Mouse (Mus musculus) CH12.LX (cell line): ENCODE measurements around the gene Ndufa11. TPM values are rescaled to one million over a fixed set of nuclear protein-coding genes. Genes with fewer than 3 reads are reported as not detected.
A peak's percentile ranks its signal among the peaks of the same experiment; 100 is the strongest.

Experiments used
- DNase-seq: peaks from one replicate; pipeline ENCODE4 v3.0.0-alpha.2; 2013; ENCODE audit errors: extremely low read depth
- H3K27ac ChIP-seq: 2 replicates; pipeline ENCODE4 v1.5.1; 2012; ENCODE audit warnings: low read depth, mild to moderate bottlenecking, control low read depth, moderate library complexity; ENCODE audit not compliant: insufficient read depth
- H3K27me3 ChIP-seq: replicated peaks from 2 replicates; pipeline ENCODE3; 2012; ENCODE audit warnings: inconsistent platforms
- H3K36me3 ChIP-seq, 2 experiments: replicated peaks in 1 of 2; 2 replicates each; pipeline versions ENCODE3 to v1.6.1; 2012; ENCODE audit warnings: inconsistent platforms in 1 of 2, low read length in 1 of 2, mild to moderate bottlenecking in 1 of 2, mixed read lengths in 1 of 2, moderate library complexity in 1 of 2; ENCODE audit not compliant: control insufficient read depth in 1 of 2, insufficient read depth in 1 of 2
- H3K4me1 ChIP-seq, 2 experiments: 2 replicates each; pipeline ENCODE4 v1.6.1; 2012; ENCODE audit warnings: inconsistent platforms in 1 of 2, moderate library complexity in 1 of 2; ENCODE audit not compliant: insufficient read depth in 2 of 2, control insufficient read depth in 1 of 2
- H3K4me2 ChIP-seq: 2 replicates; pipeline ENCODE4 v1.6.1; 2012; ENCODE audit warnings: low read depth, mild to moderate bottlenecking, control low read depth; ENCODE audit not compliant: poor library complexity, insufficient read depth, severe bottlenecking
- H3K4me3 ChIP-seq, 3 experiments: fragments of 150-350 bp in 1 of 3; sonication (generic) in 1 of 3; replicated peaks in 1 of 3; 2 replicates each; pipeline versions ENCODE3 to v1.5.1; 2011 to 2012; ENCODE audit warnings: low read depth in 2 of 3, low read length in 2 of 3, mild to moderate bottlenecking in 2 of 3, moderate library complexity in 2 of 3, control low read depth in 1 of 3, improper control_type of control experiment in 1 of 3, inconsistent platforms in 1 of 3, mixed read lengths in 1 of 3; ENCODE audit not compliant: poor library complexity in 1 of 3
- H3K79me2 ChIP-seq: replicated peaks from 2 replicates; pipeline ENCODE4 v1.6.1; 2012; ENCODE audit warnings: mild to moderate bottlenecking, moderate library complexity; ENCODE audit not compliant: control insufficient read depth, poor library complexity, insufficient read depth, severe bottlenecking; ENCODE audit errors: extremely low read depth
- H3K9ac ChIP-seq: 2 replicates; pipeline ENCODE4 v1.6.1; 2012; ENCODE audit warnings: low read depth, mild to moderate bottlenecking, control low read depth, moderate library complexity; ENCODE audit not compliant: insufficient read depth
- H3K9me3 ChIP-seq: replicated peaks from 2 replicates; pipeline ENCODE3; 2012; ENCODE audit warnings: low read length, inconsistent platforms, mixed read lengths
- CHD2 ChIP-seq: IDR thresholded peaks from 2 replicates; pipeline ENCODE4 v1.6.1; 2011; ENCODE audit warnings: low read length, improper control_type of control experiment
- CTCF ChIP-seq, 2 experiments: IDR thresholded peaks in 1 of 2; conservative IDR thresholded peaks in 1 of 2; 2 replicates each; pipeline ENCODE4 v1.5.1; 2011 to 2012; ENCODE audit warnings: low read depth in 2 of 2, low read length in 2 of 2, improper control_type of control experiment in 1 of 2, inconsistent platforms in 1 of 2, mild to moderate bottlenecking in 1 of 2, moderate library complexity in 1 of 2
- E2F4 ChIP-seq: IDR thresholded peaks from 2 replicates; pipeline ENCODE4 v1.6.1; 2011; ENCODE audit warnings: low read depth, low read length, improper control_type of control experiment; ENCODE audit not compliant: insufficient replicate concordance
- ELF1 ChIP-seq: IDR thresholded peaks from 2 replicates; pipeline ENCODE4 v1.6.1; 2014; ENCODE audit warnings: low read depth, mild to moderate bottlenecking, inconsistent platforms, low read length, improper control_type of control experiment
- EP300 ChIP-seq: IDR thresholded peaks from 2 replicates; pipeline ENCODE4 v1.6.1; 2011; ENCODE audit warnings: low read length, improper control_type of control experiment
- ETS1 ChIP-seq: conservative IDR thresholded peaks from 2 replicates; pipeline ENCODE4 v1.6.1; 2012; ENCODE audit warnings: low read depth, mild to moderate bottlenecking, inconsistent platforms, low read length, improper control_type of control experiment, moderate library complexity
- KAT2A ChIP-seq: IDR thresholded peaks from 2 replicates; pipeline ENCODE4 v1.6.1; 2012; ENCODE audit warnings: low read length, improper control_type of control experiment, inconsistent platforms; ENCODE audit not compliant: insufficient replicate concordance
- MAZ ChIP-seq: IDR thresholded peaks from 2 replicates; pipeline ENCODE4 v1.6.1; 2012; ENCODE audit warnings: low read depth, mild to moderate bottlenecking, inconsistent platforms, low read length, improper control_type of control experiment, moderate library complexity
- MXI1 ChIP-seq: IDR thresholded peaks from 2 replicates; pipeline ENCODE4 v1.6.1; 2011; ENCODE audit warnings: mild to moderate bottlenecking, low read depth, low read length, improper control_type of control experiment
- NELFE ChIP-seq: IDR thresholded peaks from 2 replicates; pipeline ENCODE4 v1.6.1; 2011; ENCODE audit warnings: low read depth, low read length, improper control_type of control experiment
- PAX5 ChIP-seq: IDR thresholded peaks from 2 replicates; pipeline ENCODE4 v1.6.1; 2012; ENCODE audit warnings: low read length, inconsistent platforms, mixed read lengths
- POLR2A ChIP-seq: IDR thresholded peaks from 2 replicates; pipeline ENCODE4 v1.6.1; 2011; ENCODE audit warnings: low read depth, mild to moderate bottlenecking, improper control_type of control experiment, low read length
- RAD21 ChIP-seq: IDR thresholded peaks from 2 replicates; pipeline ENCODE4 v1.6.1; 2011; ENCODE audit warnings: low read depth, mild to moderate bottlenecking, low read length, improper control_type of control experiment, moderate library complexity
- RCOR1 ChIP-seq: conservative IDR thresholded peaks from 2 replicates; pipeline ENCODE4 v1.6.1; 2012; ENCODE audit warnings: low read depth, mild to moderate bottlenecking, inconsistent platforms, low read length, improper control_type of control experiment
- SIN3A ChIP-seq: IDR thresholded peaks from 2 replicates; pipeline ENCODE4 v1.6.1; 2012; ENCODE audit warnings: low read length, improper control_type of control experiment, inconsistent platforms
- TCF12 ChIP-seq: IDR thresholded peaks from 2 replicates; pipeline ENCODE4 v1.6.1; 2014; ENCODE audit warnings: low read depth, mild to moderate bottlenecking, inconsistent platforms, low read length, improper control_type of control experiment
- USF1 ChIP-seq: IDR thresholded peaks from 2 replicates; pipeline ENCODE4 v1.6.1; 2014; ENCODE audit warnings: low read depth, mild to moderate bottlenecking, inconsistent platforms, low read length, improper control_type of control experiment
- USF2 ChIP-seq: conservative IDR thresholded peaks from 2 replicates; pipeline ENCODE4 v1.6.1; 2011; ENCODE audit warnings: low read depth, low read length, improper control_type of control experiment
- ZKSCAN1 ChIP-seq: IDR thresholded peaks from 2 replicates; pipeline ENCODE4 v1.6.1; 2012; ENCODE audit warnings: low read depth, inconsistent platforms, low read length, improper control_type of control experiment, borderline replicate concordance
- dilution Hi-C: fragments of 300-500 bp; cut with MboI; formaldehyde crosslinking; loops from 2 replicates; pipeline ENCODE4 v1.14.3; 2020; ENCODE audit warnings: low sequenced_read_pairs; ENCODE audit not compliant: extremely low pct_unique_long_range_greater_than_20kb, extremely low pct_ligation_motif_present
- in situ Hi-C: fragments of 300-500 bp; cut with MboI; formaldehyde crosslinking; loops from 3 replicates; pipeline ENCODE4 v1.14.3; 2019; ENCODE audit warnings: low sequenced_read_pairs, low pct_ligation_motif_present, low pct_unique_long_range_greater_than_20kb, mixed read lengths
- polyA plus RNA-seq: library from polyadenylated mRNA; unstranded; fragments of >175 nt; gene quantifications from 2 replicates; pipeline ENCODE4 v1.2.1, GENCODE M21; 2012; ENCODE audit warnings: low read depth; ENCODE audit not compliant: insufficient read length
- total RNA-seq, 2 experiments: library from RNA; depleted of rRNA; stranded (reverse); fragments of 300-350 nt in 1 of 2; fragments of >200 nt in 1 of 2; gene quantifications; 2 replicates each; pipeline ENCODE4 v1.2.3; 2012 to 2014

Ndufa11 gene
- total and polyA plus RNA-seq, 3 experiments = 124 to 201 (median 155) TPM

- dilution Hi-C loops = no loop called here
- Histone ChIP-seq H3K36me3 (no peaks in the 10 kb centered on the region), H3K9me3 (peaks cover 24% of the 10 kb centered on the region), H3K9ac (no peak overlapping the region), H3K4me3 (no peak overlapping the region), H3K27ac (no peak overlapping the region), H3K4me2 (no peak overlapping the region), H3K27me3 (peaks cover 61% of the 10 kb centered on the region), H3K79me2 (no peaks in the 10 kb centered on the region), H3K4me1 (peaks cover 3 to 14% of the 10 kb centered on the region in 2 experiments; a peak in 3 of 4 replicates)
- no peak for DNase-seq
- in situ Hi-C loops = no loop called here
- TF ChIP-seq SIN3A (no peak), ETS1 (no peak), EP300 (no peak), RAD21 (no peak), KAT2A (no peak), POLR2A (no peak), E2F4 (no peak), MXI1 (no peak), ZKSCAN1 (no peak), NELFE (no peak), CTCF (conservative IDR thresholded peaks at IDR 0.05 in 1 of 2, IDR thresholded peaks at IDR 0.05 in 1 of 2; ENCODE audit: low read depth in 2 of 2, low read length in 2 of 2) (no peak), ELF1 (no peak), PAX5 (no peak), TCF12 (no peak), RCOR1 (no peak), USF2 (no peak), MAZ (no peak), USF1 (no peak)
Observed at GRCm38 (mm10) chr17:56754271-56755185, 37.0 kb downstream of the Ndufa11 start.

GRCm38 (mm10) chr17:56756703-56757399 lies 39.3 kb downstream of the Ndufa11 start:
- Histone ChIP-seq H3K9me3 (peaks cover 7% of the 10 kb centered on the region), H3K27ac (no peak overlapping the region), H3K79me2 (no peaks in the 10 kb centered on the region)
- DNase-seq = no peak
- TF ChIP-seq NELFE = no peak
- no peak for TF ChIP-seq RCOR1
- TF ChIP-seq KAT2A = no peak
- TF ChIP-seq CHD2 = no peak
- peak in 1 of 2 experiments; percentile 37; a peak in 2 of 4 replicates for TF ChIP-seq CTCF (conservative IDR thresholded peaks at IDR 0.05 in 1 of 2, IDR thresholded peaks at IDR 0.05 in 1 of 2; ENCODE audit: low read depth in 2 of 2, low read length in 2 of 2)
- TF ChIP-seq, all 38 proteins: peak for 1
- in situ Hi-C loops (no loop called here), dilution Hi-C loops (no loop called here)
- H3K4me3 ChIP-seq = no peak overlapping the region
- no peak overlapping the region for H3K9ac ChIP-seq
- no peaks in the 10 kb centered on the region for H3K36me3 ChIP-seq
- H3K4me2 ChIP-seq = 0 out of 2 replicates have a peak overlapping the region, but pooled peaks have one; percentile 30
- peaks cover 3 to 23% of the 10 kb centered on the region in 2 experiments; a peak in 3 of 4 replicates for H3K4me1 ChIP-seq
- peaks cover 72% of the 10 kb centered on the region for H3K27me3 ChIP-seq
